Mouse (Mus musculus) forebrain, embryonic 10.5 days (tissue): ENCODE data around the gene Mrtfa. TPM values are rescaled to one million over a fixed set of nuclear protein-coding genes. Genes with fewer than 3 reads are reported as not detected.

Experiments
- DNase-seq: peaks from one replicate; pipeline ENCODE4 v3.0.0-alpha.2; 2017; ENCODE audit warnings: low spot score; ENCODE audit errors: extremely low spot score
- H3K27ac ChIP-seq: fragments of 300-500 bp; sonication (generic); 2 replicates; pipeline ENCODE4 v1.5.1; 2016; ENCODE audit warnings: mild to moderate bottlenecking
- H3K27me3 ChIP-seq: fragments of 300-500 bp; sonication (generic); 2 replicates; pipeline ENCODE4 v1.6.1; 2016; ENCODE audit warnings: mild to moderate bottlenecking; ENCODE audit not compliant: poor library complexity, severe bottlenecking
- H3K36me3 ChIP-seq: fragments of 300-500 bp; sonication (generic); replicated peaks from 2 replicates; pipeline ENCODE4 v1.6.1; 2016; ENCODE audit warnings: mild to moderate bottlenecking, moderate library complexity
- H3K4me1 ChIP-seq: fragments of 300-500 bp; sonication (generic); 2 replicates; pipeline ENCODE4 v1.6.1; 2016
- H3K4me3 ChIP-seq: fragments of 300-500 bp; sonication (generic); 2 replicates; pipeline ENCODE4 v1.5.1; 2016; ENCODE audit warnings: mild to moderate bottlenecking, moderate library complexity
- H3K9me3 ChIP-seq: fragments of 300-500 bp; sonication (generic); 2 replicates; pipeline ENCODE4 v1.6.1; 2016; ENCODE audit warnings: mild to moderate bottlenecking, moderate library complexity
- WGBS: fragments of 180-500 bp; shearing (Covaris S2); methylation state at CpG from one replicate; pipeline ENCODE4 v1.1.7; 2016; 5-methylcytosine and 5-hydroxymethylcytosine counted together
- polyA plus RNA-seq: library from polyadenylated mRNA; unstranded; fragments of >200 nt; fragmentation: Nextera tagmentation; extraction: Ambion mirVana; gene quantifications from 2 replicates; pipeline ENCODE4 v1.2.1, GENCODE M21; 2016

The Mrtfa gene
- polyA plus RNA-seq, 1 experiment from 2014 or later: 21.7 TPM

DNA sequence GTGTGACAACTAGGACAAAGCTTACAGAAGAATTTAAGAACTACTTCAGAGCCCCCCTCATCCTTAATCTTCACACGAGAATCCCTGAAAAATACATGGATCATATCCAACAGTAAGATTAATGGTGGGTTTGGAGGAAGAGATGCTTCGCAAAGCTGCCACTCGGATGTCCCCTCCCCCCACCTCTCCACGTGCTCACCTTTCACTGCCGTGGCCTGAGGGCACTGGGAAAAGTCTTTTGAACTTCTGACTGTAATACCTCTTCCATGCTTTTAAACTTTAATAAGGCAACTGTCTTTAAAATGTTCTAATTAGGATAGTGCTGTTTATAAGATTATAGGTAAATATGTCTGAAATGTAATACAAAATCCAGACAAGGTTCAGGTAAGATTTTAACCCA is 216.2 kb downstream of the Mrtfa start:
- DNase-seq: no peak
- Histone ChIP-seq H3K27ac (no peak overlapping the region), H3K4me1 (peaks cover 17% of the 10 kb centered on the region), H3K4me3 (no peak overlapping the region), H3K27me3 (no peaks in the 10 kb centered on the region), H3K9me3 (no peaks in the 10 kb centered on the region), H3K36me3 (peaks cover 20% of the 10 kb centered on the region)
- WGBS: 62% methylated on average over 5 of the region's 5 CpGs

DNA sequence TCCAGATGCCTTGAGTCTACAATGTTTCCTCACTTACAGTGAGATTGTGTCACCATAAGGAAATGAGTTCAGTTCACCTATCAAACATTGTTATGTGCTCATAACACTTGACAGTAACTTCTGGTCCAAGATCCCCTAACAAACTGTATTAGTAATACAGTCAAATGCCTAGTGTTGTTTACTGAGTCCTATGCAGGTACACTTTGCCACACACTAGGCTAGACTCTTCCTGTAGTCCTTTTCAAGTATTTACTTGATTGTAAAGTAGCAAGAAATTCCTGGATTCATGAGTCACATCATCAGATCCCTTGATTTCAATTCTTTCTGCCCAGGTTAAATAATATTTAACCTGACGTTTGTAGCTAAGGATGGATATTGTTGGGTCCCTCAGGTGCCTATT is 221.2 kb downstream of the Mrtfa start:
- H3K4me3 ChIP-seq: no peak overlapping the region
- 88% methylated on average over 1 of the region's 1 CpGs for WGBS
- H3K36me3 ChIP-seq: peaks cover 64% of the 10 kb centered on the region
- no peak overlapping the region for H3K27ac ChIP-seq
- no peaks in the 10 kb centered on the region for H3K27me3 ChIP-seq
- no peaks in the 10 kb centered on the region for H3K4me1 ChIP-seq
- DNase-seq: no peak
- no peaks in the 10 kb centered on the region for H3K9me3 ChIP-seq

Other genes starting within 250 kb of the Mrtfa start
- gene Adsl, start 242.3 kb downstream of the Mrtfa start, polyA plus RNA-seq: 236 and 244 TPM in 2 replicates
- 35.5 and 36.9 TPM in 2 replicates for gene Sgsm3, start 213.0 kb downstream of the Mrtfa start, polyA plus RNA-seq
- gene Mchr1, start 44.7 kb upstream of the Mrtfa start, polyA plus RNA-seq: not detected in 2 replicates
- gene Slc25a17, start 170.1 kb upstream of the Mrtfa start, polyA plus RNA-seq: 82.5 and 83.3 TPM in 2 replicates
- 210 and 228 TPM in 2 replicates for gene St13, start 209.3 kb upstream of the Mrtfa start, polyA plus RNA-seq
- gene Xpnpep3, start 209.4 kb upstream of the Mrtfa start, polyA plus RNA-seq: 14.5 and 15.0 TPM in 2 replicates
- 2.5 TPM in 2 replicates for gene Dnajb7, start 217.5 kb upstream of the Mrtfa start, polyA plus RNA-seq